Mouse (Mus musculus) lung, adult 2 months (tissue): ENCODE data around the gene Abca3.

ENCODE experiments used
- CTCF ChIP-seq: fragments of 200-500 bp; IDR thresholded peaks from 2 replicates; pipeline ENCODE4 v1.5.1; 2011; ENCODE audit warnings: mild to moderate bottlenecking, low read length, control low read depth; ENCODE audit not compliant: insufficient read depth
- POLR2A ChIP-seq: fragments of 200-500 bp; IDR thresholded peaks from 2 replicates; pipeline ENCODE4 v1.6.1; 2011; ENCODE audit warnings: low read depth, mild to moderate bottlenecking, control low read depth, low read length, borderline replicate concordance; ENCODE audit errors: extremely low read depth

DNA sequence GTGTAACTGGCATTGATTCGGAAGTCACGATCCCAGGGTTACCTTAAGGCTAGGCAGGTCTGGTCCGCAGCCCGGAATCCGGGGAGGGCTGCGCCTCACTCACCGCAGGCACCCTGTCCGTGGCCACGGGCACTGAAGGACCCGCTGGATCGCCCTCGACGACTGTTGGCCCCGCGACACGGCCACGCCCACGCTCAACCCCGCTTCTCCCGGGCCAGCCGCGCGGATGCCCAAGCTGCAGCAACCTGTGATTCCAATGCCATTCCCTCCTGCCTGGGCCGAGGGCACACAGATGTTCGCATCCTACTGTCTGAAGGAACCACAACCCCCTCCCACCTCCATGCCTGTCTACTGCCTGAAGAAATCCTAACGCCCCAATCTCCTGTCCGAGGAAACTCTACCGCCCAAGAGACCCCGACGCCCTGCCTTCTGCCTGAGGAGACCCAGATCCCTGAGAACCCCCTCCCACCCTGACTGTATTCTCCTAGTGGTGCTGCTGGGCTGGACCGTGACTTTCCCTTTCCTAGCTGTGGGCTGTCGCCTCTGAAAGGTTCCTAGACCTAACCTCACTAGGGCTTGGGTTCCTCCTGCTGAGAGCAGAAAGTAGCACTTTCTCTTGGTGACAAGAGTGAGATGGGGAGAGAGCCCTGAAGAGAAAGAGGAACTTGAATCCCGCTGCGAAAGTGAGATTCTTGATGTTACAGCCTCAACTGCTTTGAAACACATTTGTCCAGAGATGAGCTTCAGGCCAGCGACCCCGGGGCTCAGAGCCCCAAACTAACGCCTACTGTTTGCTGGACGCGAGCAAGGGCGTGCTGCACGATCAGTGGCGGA lies 607 bp upstream of the Abca3 start, which contains the start of gene Abca17:
- TF ChIP-seq CTCF: no peak
- 0 out of 2 replicates have a peak, but pooled peaks have one; percentile 9 for TF ChIP-seq POLR2A
